Mouse (Mus musculus): ENCODE results near the gene Fam129b. TPM values are rescaled to one million over a fixed set of nuclear protein-coding genes. Genes with fewer than 3 reads are reported as not detected.

Fam129b gene
- polyA plus RNA-seq, 1 experiment from 2014 or later: 11.8 TPM

DNA sequence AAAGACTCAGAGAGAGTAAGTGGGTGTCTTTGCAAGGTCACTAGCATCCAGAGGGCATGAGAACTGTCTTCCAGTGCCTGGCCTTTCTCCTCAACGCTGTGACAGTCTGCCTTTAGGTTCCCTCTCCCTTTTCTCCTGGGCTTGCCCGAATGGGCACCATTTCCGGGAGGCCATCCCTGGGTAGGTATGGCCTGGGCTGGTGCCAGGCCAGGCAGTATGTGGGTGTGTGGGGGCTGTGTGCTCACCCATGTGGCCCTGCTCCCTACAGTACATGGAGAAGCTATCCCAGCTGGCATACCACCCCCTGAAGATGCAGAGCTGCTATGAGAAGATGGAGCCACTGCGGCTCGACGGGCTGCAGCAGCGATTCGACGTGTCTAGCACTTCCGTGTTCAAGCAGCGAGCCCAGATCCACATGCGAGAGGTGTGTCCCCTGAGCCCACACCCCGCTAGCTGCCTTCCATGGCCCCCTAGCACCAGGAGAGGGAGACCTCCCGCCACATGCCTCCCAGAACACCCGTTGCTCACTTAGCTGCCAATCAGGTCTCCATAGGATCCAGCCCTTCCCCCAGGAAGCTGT lies 46.0 kb downstream of the Fam129b start:
- Histone ChIP-seq H3K36me3 (ENCODE audit: control insufficient read depth, insufficient read depth, low read length) (peaks cover 45% of the 10 kb centered on the region), H3K27me3 (ENCODE audit: control insufficient read depth, insufficient read depth, low read length) (no peaks in the 10 kb centered on the region), H3K4me2 (ENCODE audit: low read depth, low read length) (no peak overlapping the region), H3K27ac (ENCODE audit: low read depth, low read length) (no peak overlapping the region), H3K4me3 (ENCODE audit: low read depth, low read length) (no peak overlapping the region), H3K9me3 (ENCODE audit: control insufficient read depth, low read length) (no peaks in the 10 kb centered on the region), H3K9ac (replicated peaks; ENCODE audit: low read depth, low read length) (no peak overlapping the region), H3K4me1 (ENCODE audit: control insufficient read depth, insufficient read depth, low read length) (no peaks in the 10 kb centered on the region)
- no peak for ATAC-seq (ENCODE audit: low read depth)
- WGBS: 92% methylated on average over 15 of the region's 15 CpGs

- WGBS: 92% methylated on average over 13 of the region's 13 CpGs
- H3K4me3 ChIP-seq (ENCODE audit: low read depth, low read length): no peak overlapping the region
- H3K4me2 ChIP-seq (ENCODE audit: low read depth, low read length): no peak overlapping the region
- peaks cover 45% of the 10 kb centered on the region for H3K36me3 ChIP-seq (ENCODE audit: control insufficient read depth, insufficient read depth, low read length)
- H3K4me1 ChIP-seq (ENCODE audit: control insufficient read depth, insufficient read depth, low read length): no peaks in the 10 kb centered on the region
- no peak overlapping the region for H3K9ac ChIP-seq (replicated peaks; ENCODE audit: low read depth, low read length)
- H3K9me3 ChIP-seq (ENCODE audit: control insufficient read depth, low read length): no peaks in the 10 kb centered on the region
- no peaks in the 10 kb centered on the region for H3K27me3 ChIP-seq (ENCODE audit: control insufficient read depth, insufficient read depth, low read length)
- no peak overlapping the region for H3K27ac ChIP-seq (ENCODE audit: low read depth, low read length)
- ATAC-seq (ENCODE audit: low read depth): no peak
Observed at GRCm38 (mm10) chr2:32922564-32922963, 46.6 kb downstream of the Fam129b start.

DNA sequence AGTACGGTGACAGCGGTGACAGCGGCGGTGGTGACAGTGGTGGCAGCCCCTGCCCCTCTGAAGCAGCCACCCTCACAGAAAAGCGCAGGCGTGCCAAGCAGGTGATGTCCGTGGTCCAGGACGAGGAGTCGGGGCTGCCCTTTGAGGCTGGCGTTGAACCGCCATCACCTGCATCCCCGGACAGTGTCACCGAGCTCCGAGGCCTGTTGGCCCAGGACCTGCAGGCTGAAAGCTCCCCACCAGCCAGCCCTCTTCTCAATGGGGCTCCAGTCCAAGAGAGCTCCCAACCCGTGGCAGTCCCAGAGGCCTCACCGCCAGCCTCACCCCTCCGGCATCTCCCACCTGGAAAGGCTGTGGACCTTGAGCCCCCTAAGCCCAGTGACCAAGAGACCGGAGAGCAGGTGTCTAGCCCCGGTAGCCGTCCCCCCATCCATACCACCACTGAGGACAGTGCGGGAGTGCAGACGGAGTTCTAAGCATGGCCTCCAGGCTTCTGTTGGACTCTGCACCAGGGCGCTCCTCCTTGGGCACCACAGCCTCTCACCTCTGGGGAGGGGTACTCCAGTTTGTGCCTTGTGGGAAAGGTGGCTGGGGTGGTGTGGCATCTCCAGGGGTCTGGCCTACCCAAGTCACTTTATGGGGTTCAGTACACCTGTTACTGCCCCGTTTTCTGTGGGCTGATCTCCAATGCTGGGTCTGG lies 47.8 kb downstream of the Fam129b start:
- no peaks in the 10 kb centered on the region for H3K27me3 ChIP-seq (ENCODE audit: control insufficient read depth, insufficient read depth, low read length)
- peaks cover 45% of the 10 kb centered on the region for H3K36me3 ChIP-seq (ENCODE audit: control insufficient read depth, insufficient read depth, low read length)
- H3K27ac ChIP-seq (ENCODE audit: low read depth, low read length): no peak overlapping the region
- no peak for ATAC-seq (ENCODE audit: low read depth)
- no peaks in the 10 kb centered on the region for H3K4me1 ChIP-seq (ENCODE audit: control insufficient read depth, insufficient read depth, low read length)
- 95% methylated on average over 24 of the region's 24 CpGs for WGBS
- H3K9me3 ChIP-seq (ENCODE audit: control insufficient read depth, low read length): no peaks in the 10 kb centered on the region
- no peak overlapping the region for H3K4me3 ChIP-seq (ENCODE audit: low read depth, low read length)
- no peak overlapping the region for H3K4me2 ChIP-seq (ENCODE audit: low read depth, low read length)
- H3K9ac ChIP-seq (replicated peaks; ENCODE audit: low read depth, low read length): no peak overlapping the region

- H3K4me1 ChIP-seq (ENCODE audit: control insufficient read depth, insufficient read depth, low read length): no peaks in the 10 kb centered on the region
- H3K9me3 ChIP-seq (ENCODE audit: control insufficient read depth, low read length): no peaks in the 10 kb centered on the region
- no peak for ATAC-seq (ENCODE audit: low read depth)
- no peak overlapping the region for H3K4me2 ChIP-seq (ENCODE audit: low read depth, low read length)
- no peak overlapping the region for H3K27ac ChIP-seq (ENCODE audit: low read depth, low read length)
- no peaks in the 10 kb centered on the region for H3K27me3 ChIP-seq (ENCODE audit: control insufficient read depth, insufficient read depth, low read length)
- H3K36me3 ChIP-seq (ENCODE audit: control insufficient read depth, insufficient read depth, low read length): peaks cover 39% of the 10 kb centered on the region
- 75% methylated on average over 10 of the region's 10 CpGs for WGBS
- no peak overlapping the region for H3K4me3 ChIP-seq (ENCODE audit: low read depth, low read length)
- no peak overlapping the region for H3K9ac ChIP-seq (replicated peaks; ENCODE audit: low read depth, low read length)
Observed at GRCm38 (mm10) chr2:32924306-32924844, 48.5 kb downstream of the Fam129b start.

- Histone ChIP-seq H3K9ac (replicated peaks; ENCODE audit: low read depth, low read length) (no peak overlapping the region), H3K9me3 (ENCODE audit: control insufficient read depth, low read length) (no peaks in the 10 kb centered on the region), H3K4me1 (ENCODE audit: control insufficient read depth, insufficient read depth, low read length) (no peaks in the 10 kb centered on the region), H3K4me2 (ENCODE audit: low read depth, low read length) (no peak overlapping the region), H3K27me3 (ENCODE audit: control insufficient read depth, insufficient read depth, low read length) (no peaks in the 10 kb centered on the region), H3K36me3 (ENCODE audit: control insufficient read depth, insufficient read depth, low read length) (peaks cover 25% of the 10 kb centered on the region), H3K27ac (ENCODE audit: low read depth, low read length) (no peak overlapping the region), H3K4me3 (ENCODE audit: low read depth, low read length) (no peak overlapping the region)
- ATAC-seq (ENCODE audit: low read depth): no peak
- 93% methylated on average over 12 of the region's 12 CpGs for WGBS
Observed at GRCm38 (mm10) chr2:32926330-32927075, 50.6 kb downstream of the Fam129b start.

GRCm38 (mm10) chr2:32927624-32928234 lies 51.8 kb downstream of the Fam129b start:
- Histone ChIP-seq H3K4me1 (ENCODE audit: control insufficient read depth, insufficient read depth, low read length) (no peaks in the 10 kb centered on the region), H3K27ac (ENCODE audit: low read depth, low read length) (no peak overlapping the region), H3K9ac (replicated peaks; ENCODE audit: low read depth, low read length) (no peak overlapping the region), H3K4me2 (ENCODE audit: low read depth, low read length) (no peak overlapping the region), H3K9me3 (ENCODE audit: control insufficient read depth, low read length) (no peaks in the 10 kb centered on the region), H3K27me3 (ENCODE audit: control insufficient read depth, insufficient read depth, low read length) (no peaks in the 10 kb centered on the region), H3K4me3 (ENCODE audit: low read depth, low read length) (no peak overlapping the region), H3K36me3 (ENCODE audit: control insufficient read depth, insufficient read depth, low read length) (peaks cover 18% of the 10 kb centered on the region)
- no peak for ATAC-seq (ENCODE audit: low read depth)
- 81% methylated on average over 15 of the region's 15 CpGs for WGBS

GRCm38 (mm10) chr2:32928235-32928946 lies 52.5 kb downstream of the Fam129b start:
- peaks cover 11% of the 10 kb centered on the region for H3K36me3 ChIP-seq (ENCODE audit: control insufficient read depth, insufficient read depth, low read length)
- peak; percentile 72; the same call in 1 of the 2 replicates for ATAC-seq (ENCODE audit: low read depth)
- 27% methylated on average over 10 of the region's 10 CpGs for WGBS
- H3K27ac ChIP-seq (ENCODE audit: low read depth, low read length): no peak overlapping the region
- H3K9ac ChIP-seq (replicated peaks; ENCODE audit: low read depth, low read length): no peak overlapping the region
- no peaks in the 10 kb centered on the region for H3K9me3 ChIP-seq (ENCODE audit: control insufficient read depth, low read length)
- no peak overlapping the region for H3K4me2 ChIP-seq (ENCODE audit: low read depth, low read length)
- no peaks in the 10 kb centered on the region for H3K4me1 ChIP-seq (ENCODE audit: control insufficient read depth, insufficient read depth, low read length)
- H3K4me3 ChIP-seq (ENCODE audit: low read depth, low read length): no peak overlapping the region
- H3K27me3 ChIP-seq (ENCODE audit: control insufficient read depth, insufficient read depth, low read length): no peaks in the 10 kb centered on the region

- H3K4me2 ChIP-seq (ENCODE audit: low read depth, low read length): no peak overlapping the region
- no peak overlapping the region for H3K4me3 ChIP-seq (ENCODE audit: low read depth, low read length)
- H3K4me1 ChIP-seq (ENCODE audit: control insufficient read depth, insufficient read depth, low read length): no peaks in the 10 kb centered on the region
- no peak overlapping the region for H3K9ac ChIP-seq (replicated peaks; ENCODE audit: low read depth, low read length)
- no peak for ATAC-seq (ENCODE audit: low read depth)
- H3K36me3 ChIP-seq (ENCODE audit: control insufficient read depth, insufficient read depth, low read length): peaks cover 3% of the 10 kb centered on the region; the same call in 1 of the 2 replicates
- H3K27ac ChIP-seq (ENCODE audit: low read depth, low read length): no peak overlapping the region
- no peaks in the 10 kb centered on the region for H3K9me3 ChIP-seq (ENCODE audit: control insufficient read depth, low read length)
- WGBS: 87% methylated on average over 19 of the region's 19 CpGs
- H3K27me3 ChIP-seq (ENCODE audit: control insufficient read depth, insufficient read depth, low read length): no peaks in the 10 kb centered on the region
Observed at GRCm38 (mm10) chr2:32928947-32929829, 53.3 kb downstream of the Fam129b start.

Data from neural tube, embryonic 14.5 days (tissue).